Mouse (Mus musculus) erythroblast, embryonic 14.5 days (primary cell): Measurements from ENCODE around the gene Gm10803. TPM values are rescaled to one million over a fixed set of nuclear protein-coding genes. Genes with fewer than 3 reads are reported as not detected.
"Not testable (repeated sequence)": the region's sequence is repeated elsewhere in the genome, so short reads cannot be mapped to it uniquely, and the experiment has no call there.

Experiments used
- H3K27me3 ChIP-seq: 2 replicates; pipeline ENCODE4 v1.6.1; 2012; ENCODE audit warnings: inconsistent platforms; ENCODE audit not compliant: control insufficient read depth
- H3K36me3 ChIP-seq: 2 replicates; pipeline ENCODE4 v1.6.1; 2012; ENCODE audit warnings: mild to moderate bottlenecking, inconsistent platforms; ENCODE audit not compliant: control insufficient read depth
- H3K4me1 ChIP-seq: 2 replicates; pipeline ENCODE4 v1.6.1; 2012; ENCODE audit warnings: inconsistent platforms; ENCODE audit not compliant: control insufficient read depth
- H3K4me3 ChIP-seq: replicated peaks from 2 replicates; pipeline ENCODE3; 2012; ENCODE audit warnings: moderate library complexity, mild to moderate bottlenecking, inconsistent platforms
- H3K9me3 ChIP-seq: 2 replicates; pipeline ENCODE4 v1.6.1; 2012; ENCODE audit warnings: low read length, inconsistent platforms, mixed read lengths; ENCODE audit not compliant: control insufficient read depth
- GATA1 ChIP-seq: IDR thresholded peaks from 2 replicates; pipeline ENCODE4 v1.6.1; 2012; ENCODE audit warnings: low read length, inconsistent platforms, mixed read lengths
- TAL1 ChIP-seq: IDR thresholded peaks from 3 replicates; pipeline ENCODE4 v1.6.1; 2012; ENCODE audit warnings: low read length, inconsistent platforms, mixed read lengths
- polyA plus RNA-seq: library from polyadenylated mRNA; stranded (reverse); fragments of >175 nt; gene quantifications from 2 replicates; pipeline ENCODE4 v1.2.3, GENCODE M21; 2012

Gene Gm10803
- not detected in 2 replicates for polyA plus RNA-seq

DNA sequence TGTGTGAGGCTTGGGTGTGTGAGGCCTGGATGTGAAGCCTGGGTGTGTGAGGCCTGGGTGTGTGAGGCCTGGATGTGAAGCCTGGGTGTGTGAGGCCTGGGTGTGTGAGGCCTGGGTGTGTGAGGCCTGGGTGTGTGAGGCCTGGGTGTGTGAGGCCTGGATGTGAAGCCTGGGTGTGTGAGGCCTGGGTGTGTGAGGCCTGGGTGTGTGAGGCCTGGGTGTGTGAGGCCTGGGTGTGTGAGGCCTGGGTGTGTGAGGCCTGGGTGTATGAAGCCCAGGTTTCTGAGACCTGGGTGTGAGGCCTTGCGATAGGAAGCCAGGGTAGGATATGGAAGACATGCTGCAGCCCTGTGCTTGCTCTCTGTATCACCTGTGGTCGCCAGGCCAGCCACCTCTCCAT is at the start of gene Gm10803:
TSS of gene Gm10803 (plus strand) at position 301 of the 400 bp plus-strand sequence.
- not testable (repeated sequence) for H3K27me3 ChIP-seq, H3K4me3 ChIP-seq, H3K4me1 ChIP-seq, H3K36me3 ChIP-seq, H3K9me3 ChIP-seq

DNA sequence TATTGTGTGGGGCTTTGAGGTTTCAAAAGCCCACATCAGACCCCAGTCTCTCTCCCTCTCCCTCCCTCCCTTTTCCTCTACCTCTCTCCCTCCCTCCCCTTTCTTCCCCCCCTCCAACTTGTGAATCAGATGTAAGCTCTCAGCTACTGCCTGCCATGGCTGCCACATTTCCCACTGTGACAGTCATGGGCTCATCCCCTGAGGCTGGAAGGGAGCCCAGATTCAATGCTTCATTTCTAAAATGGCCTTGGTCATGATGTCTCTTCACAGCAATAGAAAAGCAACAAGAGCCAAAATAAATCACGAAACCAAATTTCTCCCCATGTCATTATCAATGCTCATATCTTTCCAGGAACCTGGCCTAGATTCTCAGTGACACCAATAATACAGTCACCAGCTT is 49.5 kb upstream of the Gm10803 start:
- Histone ChIP-seq H3K4me3 (no peak overlapping the region), H3K9me3 (no peaks in the 10 kb centered on the region), H3K36me3 (no peaks in the 10 kb centered on the region), H3K27me3 (no peaks in the 10 kb centered on the region), H3K4me1 (no peaks in the 10 kb centered on the region)
- TF ChIP-seq GATA1 (no peak), TAL1 (no peak)

DNA sequence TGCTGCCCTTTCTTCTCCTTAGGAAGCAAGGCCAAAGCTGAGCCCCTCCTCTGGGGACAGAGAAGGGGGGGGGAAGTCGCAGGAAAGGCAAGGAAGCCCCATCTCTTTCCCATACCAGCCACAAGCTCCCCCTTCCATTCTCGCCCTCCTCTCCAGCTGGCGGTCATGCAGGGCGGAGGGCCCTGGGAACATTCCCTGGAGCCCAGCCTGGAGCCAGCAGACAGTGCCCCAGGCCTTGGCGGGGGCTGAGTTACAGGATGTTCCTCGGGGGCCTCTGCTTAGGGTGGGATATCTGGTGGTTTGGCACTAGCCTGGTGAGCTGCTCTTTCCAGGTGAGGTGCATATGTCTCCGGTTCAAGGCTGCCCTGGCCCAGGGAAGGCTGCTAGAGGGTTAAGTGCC is 48.2 kb upstream of the Gm10803 start:
- no peaks in the 10 kb centered on the region for H3K36me3 ChIP-seq
- H3K27me3 ChIP-seq = no peaks in the 10 kb centered on the region
- TF ChIP-seq TAL1 (no peak), GATA1 (no peak)
- H3K9me3 ChIP-seq = no peaks in the 10 kb centered on the region
- no peak overlapping the region for H3K4me3 ChIP-seq
- no peaks in the 10 kb centered on the region for H3K4me1 ChIP-seq

DNA sequence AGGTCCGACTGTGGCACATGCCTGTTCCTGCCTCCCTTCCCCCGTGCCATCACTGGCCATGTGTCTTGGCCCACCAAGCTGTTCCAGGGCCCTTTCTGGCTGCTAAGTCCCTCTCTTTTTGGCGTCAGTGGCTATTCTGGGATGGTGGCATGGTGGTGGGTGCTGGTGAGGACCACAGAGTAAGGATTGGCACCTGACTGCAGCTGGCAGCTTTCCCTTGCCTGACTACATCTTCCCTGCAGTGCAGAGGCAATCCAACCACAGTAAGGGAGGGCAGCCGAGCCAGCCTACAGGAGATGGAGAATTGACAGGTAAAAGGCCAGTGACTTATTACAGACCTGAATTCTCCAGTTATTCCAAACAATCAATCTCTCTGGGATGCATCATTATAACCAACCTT is 45.1 kb upstream of the Gm10803 start:
- H3K9me3 ChIP-seq = no peaks in the 10 kb centered on the region
- H3K4me1 ChIP-seq = no peaks in the 10 kb centered on the region
- H3K4me3 ChIP-seq = no peak overlapping the region
- TF ChIP-seq TAL1 = no peak
- TF ChIP-seq GATA1 = no peak
- no peaks in the 10 kb centered on the region for H3K27me3 ChIP-seq
- no peaks in the 10 kb centered on the region for H3K36me3 ChIP-seq

DNA sequence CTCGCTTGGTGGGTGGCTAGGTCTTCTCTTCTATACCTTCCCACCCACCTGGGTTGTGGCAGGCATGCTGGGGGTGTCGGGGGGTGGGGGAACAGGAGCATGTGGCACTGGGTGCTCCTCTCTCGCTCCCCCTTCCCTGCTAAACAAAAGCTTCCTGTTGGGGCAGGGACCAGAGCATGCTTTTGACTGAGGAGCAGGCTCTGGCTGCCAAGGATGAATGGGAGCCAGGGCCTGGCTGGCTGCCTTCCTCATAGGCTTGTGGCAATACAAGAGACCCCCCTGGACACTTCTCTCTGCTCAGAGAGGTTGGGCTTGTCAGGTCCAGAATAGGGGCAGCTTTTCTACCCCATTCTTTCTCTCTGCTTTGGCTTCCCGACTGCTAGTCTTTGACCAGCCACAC is 39.3 kb upstream of the Gm10803 start:
- H3K4me1 ChIP-seq = no peaks in the 10 kb centered on the region
- no peaks in the 10 kb centered on the region for H3K9me3 ChIP-seq
- no peak overlapping the region for H3K4me3 ChIP-seq
- no peaks in the 10 kb centered on the region for H3K36me3 ChIP-seq
- TF ChIP-seq GATA1 (no peak), TAL1 (no peak)
- H3K27me3 ChIP-seq = no peaks in the 10 kb centered on the region

DNA sequence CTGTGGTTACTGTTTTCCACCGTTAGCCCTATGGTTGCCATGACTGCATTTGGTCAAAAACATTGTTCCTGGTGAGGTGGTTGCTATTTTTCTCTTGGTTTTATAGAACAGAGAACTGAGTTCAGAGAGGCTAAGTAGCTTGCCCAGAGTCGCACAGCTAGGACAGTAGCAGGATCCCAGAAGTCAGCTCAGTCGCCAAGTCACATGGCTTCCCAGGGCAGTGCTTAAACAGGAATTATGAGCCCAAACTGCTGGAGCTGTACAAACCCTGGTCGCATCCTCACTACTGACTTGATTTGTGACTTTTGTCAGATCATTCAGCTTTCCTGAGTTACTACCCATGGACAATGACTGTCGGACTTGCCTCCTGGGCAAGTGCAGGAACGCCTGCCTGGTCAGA is 38.8 kb upstream of the Gm10803 start:
- no peaks in the 10 kb centered on the region for H3K4me1 ChIP-seq
- no peaks in the 10 kb centered on the region for H3K9me3 ChIP-seq
- no peaks in the 10 kb centered on the region for H3K36me3 ChIP-seq
- TF ChIP-seq GATA1 (no peak), TAL1 (no peak)
- no peak overlapping the region for H3K4me3 ChIP-seq
- H3K27me3 ChIP-seq = no peaks in the 10 kb centered on the region

DNA sequence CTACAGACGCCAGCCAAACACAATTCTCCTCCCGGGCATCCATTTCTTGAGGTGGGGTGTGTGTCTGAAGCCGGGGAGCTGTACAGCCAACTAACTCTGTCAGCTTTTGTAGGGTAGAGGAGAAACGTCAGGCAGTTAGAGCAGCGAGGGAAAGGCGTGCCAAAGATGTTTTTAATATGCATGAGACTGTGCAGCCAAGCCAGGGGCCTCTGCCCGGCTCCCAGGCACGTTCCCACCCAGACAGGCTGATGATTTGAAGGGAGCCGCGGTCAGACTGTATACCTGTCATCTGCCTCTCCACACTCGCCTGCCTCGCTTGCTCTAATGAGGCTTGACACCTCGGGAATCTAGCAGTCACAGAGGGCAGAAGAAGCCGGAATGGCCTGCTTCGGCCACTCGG is 38.4 kb upstream of the Gm10803 start:
- Histone ChIP-seq H3K27me3 (no peaks in the 10 kb centered on the region), H3K36me3 (no peaks in the 10 kb centered on the region), H3K9me3 (no peaks in the 10 kb centered on the region), H3K4me3 (no peak overlapping the region), H3K4me1 (no peaks in the 10 kb centered on the region)
- TF ChIP-seq GATA1 = no peak
- TF ChIP-seq TAL1 = no peak

DNA sequence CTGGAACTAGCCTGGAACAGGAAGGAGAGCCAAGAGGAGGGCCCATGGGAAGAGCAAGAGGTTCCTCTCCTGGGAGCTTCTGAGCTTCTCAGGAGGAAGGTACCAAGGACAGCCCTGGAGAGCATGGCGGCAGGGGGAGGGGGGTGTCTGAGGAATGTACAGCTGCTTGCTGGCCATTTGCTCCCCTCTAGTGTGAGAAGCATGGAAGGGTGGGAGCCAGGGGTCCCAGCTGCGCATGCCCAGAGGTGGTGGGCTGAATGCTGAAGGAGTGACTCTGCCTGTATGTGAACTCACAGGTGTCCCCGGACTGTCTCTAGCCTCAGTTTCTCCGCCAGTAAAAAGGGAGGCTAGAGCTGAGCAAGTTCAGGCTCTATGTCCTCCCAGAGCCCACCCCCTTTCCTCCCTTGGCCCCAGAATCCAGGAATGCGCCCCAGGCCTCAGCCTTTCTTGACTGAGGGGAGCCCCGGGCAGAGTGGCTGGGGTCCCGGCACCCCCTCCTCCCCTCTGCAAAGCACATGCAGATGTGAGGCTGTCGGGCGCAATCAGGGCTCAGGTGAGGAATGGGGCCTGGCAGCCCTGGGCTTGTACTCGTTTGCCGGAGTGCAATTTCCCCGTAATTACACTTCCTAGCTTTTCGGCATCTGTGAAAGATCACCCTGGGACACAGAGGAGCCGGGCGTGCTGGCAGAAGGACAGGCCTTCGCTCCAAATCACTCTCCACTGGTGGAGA is 35.2 kb upstream of the Gm10803 start:
- Histone ChIP-seq H3K9me3 (no peaks in the 10 kb centered on the region), H3K4me1 (no peaks in the 10 kb centered on the region), H3K4me3 (no peak overlapping the region), H3K27me3 (no peaks in the 10 kb centered on the region), H3K36me3 (no peaks in the 10 kb centered on the region)
- TF ChIP-seq GATA1 (no peak), TAL1 (no peak)

DNA sequence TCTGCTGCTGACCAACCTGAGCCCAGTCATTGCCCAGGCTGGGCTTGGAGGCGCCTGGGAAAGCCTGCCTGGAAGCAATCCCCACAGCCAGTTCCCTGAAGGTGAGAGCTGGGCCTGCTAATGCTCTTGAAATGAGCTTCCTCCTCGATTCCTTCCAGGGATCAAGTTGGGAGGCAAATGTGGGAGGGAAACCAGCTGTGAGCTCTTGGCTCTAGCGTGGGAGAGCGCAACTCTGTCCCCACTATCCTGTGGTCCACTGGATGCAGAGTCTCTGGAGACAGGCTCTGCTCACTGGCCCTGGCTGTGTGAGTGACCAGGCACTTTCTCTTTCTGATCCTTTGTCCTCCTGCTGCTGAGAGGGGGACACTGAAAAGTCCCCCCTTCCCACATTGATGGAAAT is 30.8 kb upstream of the Gm10803 start:
- Histone ChIP-seq H3K4me3 (no peak overlapping the region), H3K4me1 (no peaks in the 10 kb centered on the region), H3K36me3 (no peaks in the 10 kb centered on the region), H3K27me3 (no peaks in the 10 kb centered on the region), H3K9me3 (no peaks in the 10 kb centered on the region)
- TF ChIP-seq GATA1 (no peak), TAL1 (no peak)

DNA sequence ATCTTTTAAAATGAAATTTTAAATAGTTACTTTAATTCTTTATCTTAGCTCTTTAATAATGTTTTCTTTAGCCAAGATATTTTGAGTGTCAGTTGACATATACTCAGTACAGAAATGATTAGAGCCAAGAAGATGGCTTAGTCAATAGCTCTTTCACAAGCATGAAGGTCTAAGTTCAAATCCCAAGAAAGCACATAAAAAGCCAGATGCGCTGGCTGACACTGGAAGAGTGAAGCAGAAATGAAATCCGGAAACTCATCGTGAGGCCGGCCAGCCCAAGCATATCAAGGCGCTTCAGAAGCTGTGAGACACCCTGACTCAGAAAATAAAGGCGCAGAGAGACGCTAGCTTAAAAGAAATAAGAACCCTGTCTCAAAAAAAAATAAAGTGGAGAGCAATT is 26.5 kb upstream of the Gm10803 start:
- Histone ChIP-seq H3K27me3 (no peaks in the 10 kb centered on the region), H3K36me3 (no peaks in the 10 kb centered on the region), H3K9me3 (no peaks in the 10 kb centered on the region), H3K4me3 (no peak overlapping the region), H3K4me1 (no peaks in the 10 kb centered on the region)
- no peak for TF ChIP-seq TAL1
- TF ChIP-seq GATA1 = no peak
